Mouse (Mus musculus) gastrocnemius, postnatal 25 days (tissue): ENCODE measurements around the gene Gm29735. TPM values are rescaled to one million over a fixed set of nuclear protein-coding genes. Genes with fewer than 3 reads are reported as not detected.
"Not testable (repeated sequence)": the region's sequence is repeated elsewhere in the genome, so short reads cannot be mapped to it uniquely, and the experiment has no call there.

ENCODE experiments used
- DNase-seq: peaks from one replicate; pipeline ENCODE4 v3.0.0; 2022
- long read RNA-seq, 2 experiments: library from polyadenylated mRNA; stranded (forward); transcript quantifications; one replicate each; pipeline ENCODE4 v2.0.0; 2021
- total RNA-seq, 2 experiments: library from RNA; stranded (reverse); gene quantifications; 1 replicate in 1 of 2; 2 replicates in 1 of 2; pipeline ENCODE4 v1.2.3; 2021

Gene Gm29735
- total RNA-seq: not detected
- long read RNA-seq, experiment 1: 0 reads
- long read RNA-seq, experiment 2: 0 reads

DNA sequence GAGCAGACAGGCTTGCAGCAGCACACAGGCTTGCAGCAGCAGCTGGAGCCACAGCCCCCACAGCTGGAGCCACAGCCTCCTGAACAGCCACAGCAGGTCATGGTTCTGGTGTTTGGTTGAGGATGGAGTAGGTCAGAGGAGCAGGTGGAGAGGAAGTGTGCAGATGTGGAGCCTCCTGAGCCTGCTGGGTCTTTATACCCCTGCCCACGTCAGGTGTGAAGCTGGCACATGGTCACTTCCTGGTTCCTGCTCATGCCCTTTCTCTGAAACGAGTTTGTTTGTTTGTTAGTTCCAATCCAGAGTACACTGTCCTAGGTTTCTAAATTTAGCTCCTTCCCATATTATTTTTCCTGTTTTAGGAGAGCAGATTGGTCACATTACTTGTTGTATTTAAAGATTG is at the start of gene Gm29735:
TSS of gene Gm29735 (minus strand) at position 101 of the 400 bp plus-strand sequence.
- not testable (repeated sequence) for DNase-seq

DNA sequence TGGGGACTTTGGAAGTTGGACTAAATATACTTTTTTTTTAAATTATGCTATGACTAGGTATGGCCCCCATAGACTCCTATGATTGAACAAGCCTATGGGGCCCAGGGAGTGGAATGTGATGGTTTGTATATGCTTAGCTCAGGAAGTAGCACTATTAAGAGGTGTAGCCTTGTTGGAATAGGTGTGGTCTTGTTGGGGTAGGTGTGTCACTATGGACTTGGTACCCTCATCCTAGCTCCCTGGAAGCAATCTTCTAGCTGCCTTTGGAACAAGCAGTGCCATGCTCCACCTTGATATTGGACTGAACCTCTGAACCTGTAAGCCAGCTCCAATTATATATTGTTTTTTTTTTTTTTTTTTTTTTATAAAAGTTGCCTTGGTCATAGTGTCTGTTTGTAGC is 48.6 kb upstream of the Gm29735 start:
- no peak for DNase-seq

- no peak for DNase-seq
Measured at GRCm38 (mm10) chr7:142201064-142201463, 44.2 kb upstream of the Gm29735 start, which contains the start of gene Krtap5-3. Gene Krtap5-3, plus strand, starts transcription at chr7:142201364.

DNA sequence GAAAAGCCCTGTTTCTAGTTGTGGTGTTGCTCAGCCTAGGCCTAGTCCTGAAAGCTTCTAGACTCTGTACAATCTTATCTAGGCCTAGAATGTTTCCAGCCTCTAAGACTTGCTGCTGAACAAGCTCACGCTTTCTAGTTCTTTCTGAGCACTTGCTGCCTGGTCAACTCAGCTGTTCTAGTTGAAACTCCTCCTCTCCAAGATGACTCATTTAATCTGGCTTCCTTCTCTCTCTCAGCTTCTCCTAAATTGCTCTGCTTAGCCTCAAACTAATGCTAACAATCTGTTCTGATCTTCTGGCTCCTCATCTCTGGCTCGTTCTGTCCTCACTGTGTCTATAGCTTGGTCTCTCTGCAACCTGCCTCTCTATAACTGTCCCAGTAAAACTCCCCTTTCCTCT is 41.8 kb upstream of the Gm29735 start:
- no peak for DNase-seq

GRCm38 (mm10) chr7:142190289-142190688 is 33.4 kb upstream of the Gm29735 start, which contains the start of gene Gm10153:
Gene Gm10153, minus strand, starts transcription at chr7:142190389.
- DNase-seq: no peak

DNA sequence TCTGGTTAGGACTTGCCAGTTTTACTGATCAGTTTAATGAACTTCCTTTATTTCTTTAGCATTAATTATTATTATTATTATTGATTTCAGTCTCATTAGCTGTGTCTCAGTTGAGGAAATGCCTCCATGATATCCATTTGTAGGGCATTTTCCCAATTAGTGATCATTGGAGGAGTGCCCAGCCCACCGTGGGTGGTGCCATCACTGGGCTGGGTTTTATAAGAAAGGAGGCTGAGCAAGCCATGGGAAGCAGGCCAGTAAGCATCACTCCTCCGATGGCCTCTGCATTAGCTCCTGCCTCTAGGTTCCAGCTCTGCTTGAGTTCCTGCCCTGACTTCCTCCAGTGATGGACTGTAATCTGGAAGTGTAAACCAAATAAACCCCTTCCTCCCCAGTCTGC is 31.2 kb upstream of the Gm29735 start:
- no peak for DNase-seq

- DNase-seq: no peak
Measured at GRCm38 (mm10) chr7:142181021-142181420, 24.1 kb upstream of the Gm29735 start.

GRCm38 (mm10) chr7:142178685-142179084 is 21.8 kb upstream of the Gm29735 start:
- DNase-seq: no peak

- DNase-seq: not testable (repeated sequence)
Measured at GRCm38 (mm10) chr7:142175905-142176304, 19.0 kb upstream of the Gm29735 start, which contains the start of gene Krtap5-2. Gene Krtap5-2, minus strand, starts transcription at chr7:142176005.

GRCm38 (mm10) chr7:142169836-142170235 is 12.9 kb upstream of the Gm29735 start:
- no peak for DNase-seq

DNA sequence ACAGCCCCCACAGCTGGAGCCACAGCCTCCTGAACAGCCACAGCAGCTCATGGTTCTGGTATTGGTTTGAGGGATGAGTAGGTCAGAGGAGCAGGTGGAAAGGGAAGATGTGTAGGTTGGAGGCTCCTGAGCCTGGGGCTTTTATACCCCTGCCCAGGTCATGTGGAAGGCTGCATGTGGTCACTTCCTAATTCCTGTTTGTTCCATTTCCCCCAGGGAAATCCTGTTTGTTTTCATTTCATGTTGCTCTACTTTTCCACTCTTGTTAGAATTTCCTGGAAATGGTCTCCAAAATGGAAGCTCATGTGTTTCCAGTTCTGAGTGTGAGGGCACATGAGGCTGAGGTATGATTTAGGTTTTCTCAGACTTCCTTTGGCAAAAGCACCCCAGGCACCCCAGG is 8.7 kb upstream of the Gm29735 start, which contains the start of gene Gm4553:
TSS of gene Gm4553 (minus strand) at position 101 of the 400 bp plus-strand sequence.
- DNase-seq: not testable (repeated sequence)

GRCm38 (mm10) chr7:142159366-142159765 is 2.5 kb upstream of the Gm29735 start:
- no peak for DNase-seq

GRCm38 (mm10) chr7:142155308-142155707 is 1.6 kb downstream of the Gm29735 start:
- no peak for DNase-seq

- no peak for DNase-seq
Measured at GRCm38 (mm10) chr7:142152191-142152590, 4.7 kb downstream of the Gm29735 start.

DNA sequence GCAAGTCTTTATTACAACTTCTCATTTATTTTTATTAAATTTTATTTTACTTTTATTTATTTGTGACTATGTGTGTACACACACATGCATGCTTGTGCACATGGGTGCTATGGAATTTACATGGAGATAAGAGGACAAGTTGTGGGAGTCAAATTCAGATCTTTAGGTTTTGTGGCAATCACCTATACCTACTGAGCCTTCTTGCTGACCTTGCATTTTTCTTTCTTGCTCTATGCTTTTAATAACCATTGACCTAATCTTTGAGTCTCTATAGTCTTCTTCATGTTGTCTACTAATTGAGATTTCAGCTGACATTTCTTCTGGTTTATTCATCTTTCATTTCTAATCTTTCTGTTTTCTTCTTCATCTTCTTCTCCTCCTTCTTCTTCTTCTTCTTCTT is 8.3 kb downstream of the Gm29735 start:
- DNase-seq: no peak

GRCm38 (mm10) chr7:142146033-142146432 is 10.9 kb downstream of the Gm29735 start:
- no peak for DNase-seq

- DNase-seq: no peak
Measured at GRCm38 (mm10) chr7:142145413-142145940, 11.4 kb downstream of the Gm29735 start.

GRCm38 (mm10) chr7:142144507-142144906 is 12.4 kb downstream of the Gm29735 start, which contains the start of gene Gm45337:
Gene Gm45337, minus strand, starts transcription at chr7:142144607.
- DNase-seq: no peak

DNA sequence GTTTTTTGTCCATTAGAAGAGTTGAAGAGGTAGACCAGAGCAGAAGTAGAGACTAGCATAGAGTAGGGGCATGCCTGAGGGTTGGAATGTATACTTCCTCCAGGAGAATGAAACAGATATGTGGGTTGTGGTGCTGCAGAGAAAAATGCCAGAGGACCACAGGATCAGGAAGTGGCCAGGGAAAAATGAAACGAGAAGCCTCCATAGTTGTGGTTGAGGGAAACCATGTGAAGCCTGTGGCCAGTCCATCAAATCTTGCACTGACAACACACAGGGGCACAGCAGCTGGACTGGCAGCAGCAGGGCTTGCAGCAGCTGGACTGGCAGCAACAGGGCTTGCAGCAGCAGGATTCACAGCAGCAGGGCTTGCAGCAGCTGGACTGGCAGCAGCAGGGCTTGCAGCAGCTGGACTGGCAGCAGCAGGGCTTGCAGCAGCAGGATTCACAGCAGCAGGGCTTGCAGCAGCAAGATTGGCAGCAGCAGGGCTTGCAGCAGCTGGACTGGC is 13.4 kb downstream of the Gm29735 start:
- DNase-seq: not testable (repeated sequence)

DNA sequence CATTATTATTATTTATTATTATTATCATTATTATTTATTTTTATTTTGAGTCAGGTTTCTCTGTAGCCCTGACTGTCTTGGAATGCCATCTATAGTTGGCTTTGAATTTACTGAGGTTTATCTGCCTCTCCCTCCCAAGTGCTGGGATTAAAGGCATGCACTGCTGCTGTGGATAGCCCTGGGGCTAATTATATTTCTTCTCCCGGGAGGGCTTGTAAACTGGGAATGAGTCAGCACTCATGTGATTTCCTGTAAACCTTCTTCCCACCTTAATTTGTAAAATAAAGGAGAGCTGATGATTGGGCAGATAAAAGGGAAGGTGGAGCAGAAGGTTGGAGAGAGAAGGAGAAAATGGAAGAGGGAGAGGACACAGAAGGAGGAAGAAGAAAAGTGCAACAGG is 16.2 kb downstream of the Gm29735 start:
- no peak for DNase-seq

- not testable (repeated sequence) for DNase-seq
Measured at GRCm38 (mm10) chr7:142135934-142136333, 21.0 kb downstream of the Gm29735 start, which contains the start of gene Gm39115. Gene Gm39115, minus strand, starts transcription at chr7:142136034.

GRCm38 (mm10) chr7:142134206-142134995 is 22.5 kb downstream of the Gm29735 start:
- no peak for DNase-seq

DNA sequence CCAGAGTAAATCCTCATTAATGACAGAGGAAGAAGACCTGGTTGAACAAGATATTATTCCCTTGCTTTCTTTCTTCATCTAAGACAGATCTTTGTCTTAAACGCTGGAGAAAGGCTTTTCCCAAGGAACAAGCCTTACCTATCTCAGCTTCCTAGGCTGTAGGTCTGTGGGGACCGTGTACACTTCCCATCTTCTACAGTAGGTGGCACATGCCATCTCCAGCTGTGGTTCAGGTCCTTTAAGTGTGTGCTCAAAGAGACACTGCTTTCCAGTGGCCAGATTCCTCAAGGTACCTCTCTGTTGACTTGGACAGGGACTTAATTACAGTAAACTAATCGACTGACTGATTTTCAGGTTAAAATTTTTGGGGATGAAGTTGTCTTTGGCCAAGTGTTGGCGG is 28.1 kb downstream of the Gm29735 start:
- no peak for DNase-seq
